Mouse (Mus musculus) CD4-positive, CD25-positive, alpha-beta regulatory T cell, adult 2 months (primary cell): ENCODE measurements around the gene Pcna.
A peak's percentile ranks its signal among the peaks of the same experiment; 100 is the strongest.
"Not testable (repeated sequence)": the region's sequence is repeated elsewhere in the genome, so short reads cannot be mapped to it uniquely, and the experiment has no call there.

ENCODE experiments used
- DNase-seq: peaks from one replicate; pipeline ENCODE4 v3.0.0-alpha.2; 2012; ENCODE audit warnings: low read depth, low spot score

Gene Pcna

DNA sequence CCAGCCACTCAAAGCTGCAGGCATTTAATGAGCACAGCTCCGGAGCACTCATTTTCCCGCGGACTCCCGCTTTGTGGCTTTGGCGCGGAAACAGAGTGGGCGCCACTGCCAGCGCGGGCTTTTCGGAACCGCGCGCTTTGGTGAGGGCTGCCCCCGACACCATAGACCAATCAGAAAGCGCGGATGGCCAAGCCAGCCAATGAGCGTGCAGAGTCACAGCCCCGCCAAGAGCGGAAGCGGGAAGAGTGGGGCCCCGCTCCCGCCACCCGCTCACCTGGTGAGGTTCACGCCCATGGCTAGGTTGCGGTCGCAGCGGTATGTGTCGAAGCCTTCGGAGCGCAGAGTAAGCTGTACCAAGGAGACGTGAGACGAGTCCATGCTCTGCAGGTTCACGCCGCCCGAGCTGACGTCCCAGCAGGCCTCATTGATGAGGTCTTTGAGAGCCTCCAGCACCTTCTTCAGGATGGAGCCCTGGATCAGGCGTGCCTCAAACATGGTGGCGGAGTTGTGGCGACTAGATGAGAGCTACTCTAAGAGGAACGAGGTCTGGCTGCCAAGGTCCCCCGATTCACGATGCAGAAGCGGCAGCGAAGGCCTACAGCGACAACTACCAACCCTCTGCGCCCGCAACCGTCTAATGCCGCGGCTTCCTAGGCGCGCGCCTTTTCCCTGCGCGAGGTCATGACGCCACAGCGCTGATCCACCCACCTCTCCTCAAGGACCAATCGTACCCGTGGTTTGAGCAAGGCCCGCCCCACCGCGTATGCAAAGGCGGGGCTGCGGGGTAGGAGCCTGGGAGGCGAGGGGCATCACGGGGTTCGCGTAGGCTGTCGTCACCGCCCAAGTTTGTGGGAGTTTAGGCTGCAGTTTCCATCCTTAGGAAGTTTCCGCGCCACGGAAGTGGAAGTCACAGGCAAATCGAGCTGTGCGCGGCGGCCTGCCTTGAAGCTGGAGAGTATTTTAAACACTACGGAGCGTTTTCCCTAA is at the start of gene Pcna:
TSS of gene Pcna (minus strand) at position 773 of the 987 bp plus-strand sequence.
- peak; percentile 99 for DNase-seq

DNA sequence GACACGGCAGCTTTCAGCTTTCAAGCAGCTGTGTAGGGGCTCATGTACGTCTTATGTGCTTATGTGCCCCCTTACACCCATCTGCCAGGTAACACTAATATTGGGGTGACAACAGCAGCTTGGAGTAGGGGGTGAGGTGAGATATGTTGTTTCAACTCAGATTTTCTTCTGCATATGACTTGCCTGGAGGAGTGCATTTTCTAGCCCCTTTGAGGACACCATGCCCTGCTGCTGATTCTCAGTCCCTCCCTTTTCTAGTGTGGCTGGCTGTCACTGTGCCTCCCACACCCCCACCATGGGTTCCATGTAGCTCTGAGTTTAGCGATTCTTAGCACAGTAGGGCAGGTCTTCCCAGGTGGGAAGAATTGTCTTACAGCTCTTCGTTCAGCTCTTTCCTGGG is 48.3 kb upstream of the Pcna start:
- no peak for DNase-seq

GRCm38 (mm10) chr2:132298250-132298649 is 45.1 kb upstream of the Pcna start:
- DNase-seq = no peak

DNA sequence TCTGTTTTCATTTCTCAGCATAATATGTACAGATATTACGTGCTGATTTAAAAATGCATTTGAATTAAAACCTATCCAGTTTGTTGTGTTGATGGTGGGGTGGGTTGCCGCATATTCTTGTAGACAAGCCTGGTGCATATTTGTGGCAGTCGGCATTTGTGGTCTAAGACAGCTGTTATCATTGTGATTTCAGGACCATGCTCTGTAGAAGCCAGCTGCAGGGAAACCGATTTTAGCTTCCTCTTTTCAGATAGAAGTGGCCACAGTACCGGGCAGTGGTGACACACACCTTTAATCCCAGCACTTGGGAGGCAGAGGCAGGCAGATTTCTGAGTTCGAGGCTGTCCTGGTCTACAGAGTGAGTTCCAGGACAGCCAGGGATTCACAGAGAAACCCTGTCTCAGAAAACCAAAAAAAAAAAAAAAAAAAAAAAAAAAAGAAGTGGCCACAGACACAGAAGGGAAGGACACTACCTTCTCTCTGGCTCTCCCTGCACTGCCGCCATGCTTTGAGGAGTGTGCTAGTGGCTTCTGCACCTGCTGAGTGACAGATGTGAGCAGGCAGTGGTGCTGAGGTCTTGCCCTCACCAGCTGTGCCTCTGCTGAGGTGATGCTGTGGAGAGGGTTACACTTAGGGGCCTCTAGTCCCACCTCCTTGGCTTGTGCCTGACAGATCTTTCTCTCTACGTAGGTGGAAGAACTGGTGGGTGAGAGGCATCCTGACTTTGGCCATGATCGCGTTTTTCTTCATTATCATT is 40.8 kb upstream of the Pcna start:
- no peak for DNase-seq

DNA sequence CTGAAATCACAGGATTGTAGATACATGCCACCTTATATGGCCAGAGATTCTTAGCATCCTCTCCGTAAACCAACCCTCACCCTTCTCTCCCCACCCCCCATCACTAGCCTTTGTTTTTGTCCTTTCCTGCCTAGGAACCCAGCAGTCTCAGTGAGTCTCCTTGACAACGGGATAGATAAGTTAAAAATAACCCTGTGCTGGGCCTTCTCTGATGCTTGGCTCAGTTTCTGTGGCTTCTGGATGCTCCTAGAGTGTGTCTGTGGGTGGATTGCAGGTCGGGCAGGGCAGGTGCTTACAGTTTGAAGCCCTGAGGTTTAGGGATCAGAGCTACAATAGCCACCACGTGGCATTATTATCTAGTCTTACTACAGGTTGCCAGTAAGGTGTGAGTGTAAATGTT is 39.0 kb upstream of the Pcna start:
- DNase-seq = peak; percentile 29

- no peak for DNase-seq
Observed at GRCm38 (mm10) chr2:132291265-132291664, 38.2 kb upstream of the Pcna start.

- DNase-seq = no peak
Observed at GRCm38 (mm10) chr2:132290808-132291207, 37.7 kb upstream of the Pcna start.

DNA sequence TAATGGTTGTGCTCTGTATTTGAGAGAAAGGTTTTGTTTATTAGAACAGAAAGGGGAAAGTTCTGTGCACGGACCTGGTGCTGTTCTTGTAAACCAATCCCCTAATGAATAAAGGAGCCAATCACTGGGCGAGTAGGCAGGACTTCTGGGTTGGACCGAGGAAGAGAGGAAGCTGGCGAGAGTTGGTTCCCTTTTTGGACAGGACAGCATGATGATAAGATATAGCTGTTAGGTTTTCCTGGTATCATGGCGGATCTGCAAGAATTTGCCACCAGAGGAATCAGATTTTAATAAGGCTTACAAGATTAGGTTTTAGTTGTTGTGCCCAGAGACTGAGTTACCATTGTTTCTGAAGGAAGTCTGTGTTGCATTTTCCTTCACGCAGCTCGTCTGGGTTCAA is 36.1 kb upstream of the Pcna start:
- not testable (repeated sequence) for DNase-seq

GRCm38 (mm10) chr2:132286376-132287076 is 33.4 kb upstream of the Pcna start:
- no peak for DNase-seq

DNA sequence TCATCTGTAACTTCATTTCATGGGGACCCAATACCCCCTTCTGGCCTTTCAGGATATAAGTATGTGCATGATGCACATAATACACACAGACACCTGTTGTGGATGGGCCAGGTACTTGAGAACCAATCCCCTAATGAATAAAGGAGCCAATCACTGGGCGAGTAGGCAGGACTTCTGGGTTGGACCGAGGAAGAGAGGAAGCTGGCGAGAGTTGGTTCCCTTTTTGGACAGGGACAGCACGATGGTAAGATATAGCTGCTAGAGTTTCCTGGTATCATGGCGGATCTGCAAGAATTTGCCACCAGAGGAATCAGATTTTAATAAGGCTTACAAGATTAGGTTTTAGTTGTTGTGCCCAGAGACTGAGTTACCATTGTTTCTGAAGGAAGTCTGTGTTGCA is 32.6 kb upstream of the Pcna start:
- not testable (repeated sequence) for DNase-seq

- no peak for DNase-seq
Observed at GRCm38 (mm10) chr2:132284492-132285139, 31.5 kb upstream of the Pcna start.

GRCm38 (mm10) chr2:132283236-132284070 is 30.3 kb upstream of the Pcna start:
- peak; percentile 28 for DNase-seq

- peak; percentile 43 for DNase-seq
Observed at GRCm38 (mm10) chr2:132282453-132283174, 29.5 kb upstream of the Pcna start.

- peak; percentile 73 for DNase-seq
Observed at GRCm38 (mm10) chr2:132281560-132282452, 28.7 kb upstream of the Pcna start.

GRCm38 (mm10) chr2:132280518-132281120 is 27.5 kb upstream of the Pcna start:
- DNase-seq = no peak

GRCm38 (mm10) chr2:132279978-132280377 is 26.9 kb upstream of the Pcna start:
- no peak for DNase-seq

- peak; percentile 50 for DNase-seq
Observed at GRCm38 (mm10) chr2:132279336-132279882, 26.3 kb upstream of the Pcna start.

GRCm38 (mm10) chr2:132278273-132278853 is 25.2 kb upstream of the Pcna start:
- DNase-seq = no peak
